Mouse (Mus musculus) forelimb bud, embryonic 11.5 days (tissue): ENCODE data around the gene Arhgap4.

ENCODE experiments used
- DNase-seq: peaks from one replicate; pipeline ENCODE4 v3.0.0-alpha.2; 2012; ENCODE audit warnings: low read depth, low spot score

Gene Arhgap4

GRCm38 (mm10) chrX:73914827-73915703 is 6.6 kb downstream of the Arhgap4 start:
- peak; percentile 92 for DNase-seq

GRCm38 (mm10) chrX:73911588-73911987 is 10.1 kb downstream of the Arhgap4 start:
- DNase-seq: no peak

- no peak for DNase-seq
Measured at GRCm38 (mm10) chrX:73911156-73911555, 10.5 kb downstream of the Arhgap4 start.

GRCm38 (mm10) chrX:73910451-73910850 is 11.2 kb downstream of the Arhgap4 start:
- DNase-seq: no peak

- no peak for DNase-seq
Measured at GRCm38 (mm10) chrX:73910049-73910448, 11.6 kb downstream of the Arhgap4 start.

GRCm38 (mm10) chrX:73897959-73898358 is 23.7 kb downstream of the Arhgap4 start:
- DNase-seq: no peak

- DNase-seq: peak; percentile 26
Measured at GRCm38 (mm10) chrX:73895719-73896118, 26.0 kb downstream of the Arhgap4 start, which contains the start of gene L1cam. TSS of gene L1cam (minus strand) at chrX:73896105.

- DNase-seq: no peak
Measured at GRCm38 (mm10) chrX:73892833-73893232, 28.8 kb downstream of the Arhgap4 start.

GRCm38 (mm10) chrX:73891551-73892152 is 30.0 kb downstream of the Arhgap4 start, which contains the start of gene Avpr2:
TSS of gene Avpr2 (plus strand) at chrX:73892102.
- no peak for DNase-seq

- peak; percentile 4 for DNase-seq
Measured at GRCm38 (mm10) chrX:73881463-73881862, 40.2 kb downstream of the Arhgap4 start.

- DNase-seq: no peak
Measured at GRCm38 (mm10) chrX:73881036-73881427, 40.6 kb downstream of the Arhgap4 start.

GRCm38 (mm10) chrX:73880194-73881035 is 41.3 kb downstream of the Arhgap4 start:
- DNase-seq: no peak

GRCm38 (mm10) chrX:73877014-73877413 is 44.7 kb downstream of the Arhgap4 start:
- DNase-seq: no peak

GRCm38 (mm10) chrX:73875881-73876280 is 45.8 kb downstream of the Arhgap4 start:
- no peak for DNase-seq

GRCm38 (mm10) chrX:73871956-73872355 is 49.7 kb downstream of the Arhgap4 start:
- DNase-seq: no peak

GRCm38 (mm10) chrX:73871474-73871873 is 50.2 kb downstream of the Arhgap4 start:
- no peak for DNase-seq

- peak; percentile 57 for DNase-seq
Measured at GRCm38 (mm10) chrX:73869334-73869733, 52.3 kb downstream of the Arhgap4 start.

GRCm38 (mm10) chrX:73867852-73868251 is 53.8 kb downstream of the Arhgap4 start:
- DNase-seq: no peak

GRCm38 (mm10) chrX:73867256-73867655 is 54.4 kb downstream of the Arhgap4 start:
- DNase-seq: no peak

- DNase-seq: no peak
Measured at GRCm38 (mm10) chrX:73864692-73865091, 57.0 kb downstream of the Arhgap4 start.

- no peak for DNase-seq
Measured at GRCm38 (mm10) chrX:73855087-73855408, 66.6 kb downstream of the Arhgap4 start.
